Mouse (Mus musculus) embryonic facial prominence, embryonic 15.5 days (tissue): ENCODE results near the gene Olfr781. TPM values are rescaled to one million over a fixed set of nuclear protein-coding genes. Genes with fewer than 3 reads are reported as not detected.
"Not testable (repeated sequence)": the region's sequence is repeated elsewhere in the genome, so short reads cannot be mapped to it uniquely, and the experiment has no call there.

Experiments
- ATAC-seq: fragments of 200-750 bp; cut with Nextera tagmentation; 2 replicates; pipeline ENCODE4 v1.8.0; 2017; ENCODE audit warnings: low read depth, moderate TSS enrichment; ENCODE audit not compliant: insufficient number of reproducible peaks, low FRiP score, low TSS enrichment
- H3K27ac ChIP-seq: fragments of 300-500 bp; sonication (generic); replicated peaks from 2 replicates; pipeline ENCODE4 v1.5.1; 2015; ENCODE audit warnings: mild to moderate bottlenecking, inconsistent platforms
- H3K27me3 ChIP-seq: fragments of 300-500 bp; sonication (generic); 2 replicates; pipeline ENCODE4 v1.6.1; 2015; ENCODE audit warnings: inconsistent platforms
- H3K36me3 ChIP-seq: fragments of 300-500 bp; sonication (generic); 2 replicates; pipeline ENCODE4 v1.6.1; 2015; ENCODE audit warnings: mild to moderate bottlenecking, inconsistent platforms
- H3K4me1 ChIP-seq: fragments of 300-500 bp; sonication (generic); 2 replicates; pipeline ENCODE4 v1.6.1; 2015; ENCODE audit warnings: inconsistent platforms
- H3K4me2 ChIP-seq: fragments of 300-500 bp; sonication (generic); replicated peaks from 2 replicates; pipeline ENCODE4 v1.6.1; 2015; ENCODE audit warnings: mild to moderate bottlenecking, inconsistent platforms
- H3K4me3 ChIP-seq: fragments of 300-500 bp; sonication (generic); replicated peaks from 2 replicates; pipeline ENCODE4 v1.5.1; 2015; ENCODE audit warnings: mild to moderate bottlenecking, inconsistent platforms
- H3K9ac ChIP-seq: fragments of 300-500 bp; sonication (generic); 2 replicates; pipeline ENCODE4 v1.6.1; 2015; ENCODE audit warnings: inconsistent platforms
- H3K9me3 ChIP-seq: fragments of 300-500 bp; sonication (generic); replicated peaks from 2 replicates; pipeline ENCODE4 v1.6.1; 2016; ENCODE audit warnings: inconsistent platforms
- WGBS: fragments of 180-500 bp; shearing (Covaris S2); methylation state at CpG from one replicate; pipeline ENCODE4 v1.1.7; 2015; 5-methylcytosine and 5-hydroxymethylcytosine counted together
- polyA plus RNA-seq: library from polyadenylated mRNA; unstranded; fragments of >200 nt; fragmentation: Nextera tagmentation; extraction: Ambion mirVana; gene quantifications from 2 replicates; pipeline ENCODE4 v1.2.1, GENCODE M21; 2015

The Olfr781 gene
- polyA plus RNA-seq: 0.17 TPM in 1 of 2 replicates, not detected in the other

DNA sequence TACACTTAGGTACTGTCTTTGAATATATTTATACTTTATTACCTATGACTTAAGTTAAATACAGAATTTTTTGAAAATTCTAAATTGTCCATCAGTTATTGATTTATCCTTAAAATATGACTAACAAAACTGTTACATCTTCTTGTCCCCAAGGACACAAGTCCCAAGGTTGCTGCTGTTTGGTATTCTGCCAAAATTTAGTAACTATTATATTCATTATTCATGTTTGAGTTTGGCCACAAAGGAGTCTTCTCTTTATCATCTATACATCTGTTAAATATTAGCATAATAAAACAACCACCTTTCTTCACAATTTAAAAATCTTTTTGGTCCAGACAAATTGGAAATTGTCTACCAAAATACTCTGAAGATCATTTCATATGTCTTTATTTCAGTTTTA lies at the start of gene Olfr781:
Olfr781 (plus strand) TSS at position 301 of the 400 bp plus-strand sequence.
- Histone ChIP-seq H3K9me3 (no peaks in the 10 kb centered on the region), H3K4me2 (no peak within 1 kb of the TSS), H3K36me3 (no peaks in the 10 kb centered on the region), H3K4me3 (no peak within 1 kb of the TSS), H3K27me3 (no peaks in the 10 kb centered on the region), H3K27ac (no peak within 1 kb of the TSS), H3K4me1 (no peaks in the 10 kb centered on the region), H3K9ac (no peak within 1 kb of the TSS)
- ATAC-seq: no peak

- H3K9me3 ChIP-seq, H3K9ac ChIP-seq, H3K4me3 ChIP-seq, ATAC-seq, H3K27ac ChIP-seq, H3K4me2 ChIP-seq, H3K36me3 ChIP-seq, H3K4me1 ChIP-seq, H3K27me3 ChIP-seq: not testable (repeated sequence)
- WGBS: 60% methylated on average over 1 of the region's 1 CpGs
These were observed 15.7 kb upstream of the Olfr781 start for GRCm38 (mm10) chr10:129312973-129313372.

DNA sequence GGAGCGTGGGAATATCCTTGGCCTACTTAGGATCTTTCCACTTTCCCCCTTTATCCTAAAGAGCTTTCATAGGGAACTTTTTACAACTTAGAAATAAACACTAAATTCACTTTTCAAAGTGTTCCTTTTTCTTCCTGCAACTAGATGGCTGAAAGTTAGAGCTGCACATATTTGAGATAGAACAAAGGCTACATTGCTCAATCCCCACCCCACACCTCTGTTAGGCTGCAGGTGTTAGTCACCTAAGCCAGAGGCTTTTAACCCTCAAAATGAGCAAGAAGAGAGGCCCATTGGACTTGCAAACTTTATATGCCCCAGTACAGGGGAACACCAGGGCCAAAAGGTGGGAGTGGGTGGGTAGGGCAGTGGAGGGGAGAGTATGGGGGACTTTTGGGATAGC lies 15.1 kb upstream of the Olfr781 start:
- H3K4me3 ChIP-seq, H3K27me3 ChIP-seq, ATAC-seq, H3K4me2 ChIP-seq, H3K4me1 ChIP-seq, H3K27ac ChIP-seq, H3K9ac ChIP-seq, H3K9me3 ChIP-seq, H3K36me3 ChIP-seq: not testable (repeated sequence)
- 60% methylated on average over 1 of the region's 1 CpGs for WGBS

- no peaks in the 10 kb centered on the region for H3K9me3 ChIP-seq
- no peak within 1 kb of the TSS for H3K27ac ChIP-seq
- no peaks in the 10 kb centered on the region for H3K4me1 ChIP-seq
- no peaks in the 10 kb centered on the region for H3K27me3 ChIP-seq
- H3K4me2 ChIP-seq: no peak within 1 kb of the TSS
- WGBS: 74% methylated on average over 3 of the region's 3 CpGs
- no peak within 1 kb of the TSS for H3K4me3 ChIP-seq
- H3K36me3 ChIP-seq: no peaks in the 10 kb centered on the region
- ATAC-seq: no peak
- no peak within 1 kb of the TSS for H3K9ac ChIP-seq
These were observed 10.8 kb upstream of the Olfr781 start, which contains the start of gene Olfr780 for GRCm38 (mm10) chr10:129317817-129318216. TSS of gene Olfr780 (plus strand) at chr10:129318117.

DNA sequence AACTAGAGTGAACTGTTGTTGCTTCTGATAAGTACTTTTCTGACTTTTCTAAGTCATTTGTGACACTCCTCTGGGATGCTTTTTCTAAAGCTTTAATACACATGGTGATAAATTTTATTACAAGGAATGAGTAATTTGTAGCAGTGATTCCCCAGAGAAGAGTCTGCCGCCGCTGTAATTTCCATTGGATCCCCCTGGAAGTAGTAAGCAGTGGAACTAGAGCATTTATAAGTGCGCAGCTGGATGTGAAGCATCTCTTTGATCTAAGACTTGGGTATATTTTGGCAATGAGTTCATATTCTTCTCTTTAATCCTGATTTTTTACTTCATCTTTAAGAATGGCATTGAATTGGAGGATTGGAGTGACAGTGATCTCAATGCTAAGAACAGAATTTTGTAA lies 19.9 kb downstream of the Olfr781 start, which contains the start of gene Olfr782:
Olfr782 (plus strand) TSS at position 301 of the 400 bp plus-strand sequence.
- H3K9ac ChIP-seq: no peak within 1 kb of the TSS
- ATAC-seq: no peak
- H3K27ac ChIP-seq: no peak within 1 kb of the TSS
- H3K27me3 ChIP-seq: no peaks in the 10 kb centered on the region
- no peaks in the 10 kb centered on the region for H3K36me3 ChIP-seq
- 87% methylated on average over 3 of the region's 3 CpGs for WGBS
- H3K9me3 ChIP-seq: no peaks in the 10 kb centered on the region
- H3K4me3 ChIP-seq: no peak within 1 kb of the TSS
- H3K4me1 ChIP-seq: no peaks in the 10 kb centered on the region
- no peak within 1 kb of the TSS for H3K4me2 ChIP-seq

DNA sequence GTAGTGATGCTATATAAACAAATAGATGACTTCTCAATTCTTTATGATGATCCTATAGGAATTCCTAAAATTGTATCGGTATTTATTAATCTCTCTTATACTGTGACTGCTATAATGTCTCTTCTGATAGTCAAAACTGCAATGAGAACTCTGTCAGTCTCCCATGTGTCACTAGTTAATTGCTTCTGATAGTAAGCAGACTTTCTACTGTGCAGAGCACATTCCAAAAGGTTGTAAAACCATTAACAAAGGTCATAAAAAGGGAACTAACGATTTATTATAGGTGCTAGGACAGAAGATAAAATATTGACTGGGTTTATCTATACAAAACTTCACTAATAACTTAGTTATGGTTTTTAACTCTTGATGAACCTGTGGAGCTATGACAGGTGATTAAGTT lies 23.8 kb downstream of the Olfr781 start:
- not testable (repeated sequence) for H3K36me3 ChIP-seq, H3K9me3 ChIP-seq, H3K27me3 ChIP-seq, H3K27ac ChIP-seq, H3K4me2 ChIP-seq, H3K4me1 ChIP-seq, ATAC-seq, H3K4me3 ChIP-seq, H3K9ac ChIP-seq
- WGBS: 79% methylated on average over 2 of the region's 2 CpGs

- H3K27me3 ChIP-seq, H3K4me3 ChIP-seq, H3K9ac ChIP-seq, H3K36me3 ChIP-seq, H3K4me2 ChIP-seq, H3K27ac ChIP-seq, ATAC-seq, H3K4me1 ChIP-seq, H3K9me3 ChIP-seq: not testable (repeated sequence)
- whole genome bisulfite sequencing: 76% methylated on average over 4 of the region's 4 CpGs
These were observed 27.8 kb downstream of the Olfr781 start for GRCm38 (mm10) chr10:129356496-129356895.

GRCm38 (mm10) chr10:129357307-129357706 lies 28.7 kb downstream of the Olfr781 start:
- Histone ChIP-seq H3K4me2 (no peak overlapping the region), H3K4me1 (no peaks in the 10 kb centered on the region), H3K27ac (no peak overlapping the region), H3K36me3 (no peaks in the 10 kb centered on the region), H3K9me3 (no peaks in the 10 kb centered on the region), H3K9ac (no peak overlapping the region), H3K27me3 (no peaks in the 10 kb centered on the region), H3K4me3 (no peak overlapping the region)
- WGBS: 55% methylated on average over 5 of the region's 5 CpGs
- ATAC-seq: no peak

DNA sequence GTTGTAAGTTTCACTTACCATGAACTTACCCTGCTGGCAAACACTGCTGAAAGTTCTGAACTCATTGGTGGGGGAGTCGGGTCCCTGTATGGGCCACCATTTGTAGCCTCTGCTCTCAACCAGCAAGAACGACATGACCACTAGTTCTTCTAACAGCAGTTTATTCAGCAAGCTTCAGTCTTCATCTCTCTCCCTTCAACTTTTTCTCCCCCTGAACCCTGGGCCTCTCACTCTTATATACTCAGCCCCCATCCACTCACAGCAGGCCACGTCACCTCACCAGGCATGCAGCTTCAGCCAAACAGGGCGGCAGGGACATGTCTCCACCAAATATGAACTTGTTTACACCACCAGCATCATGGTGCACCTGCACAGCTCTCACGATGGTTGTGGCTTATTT lies 45.4 kb downstream of the Olfr781 start:
- not testable (repeated sequence) for H3K27me3 ChIP-seq, H3K27ac ChIP-seq, H3K9ac ChIP-seq, H3K4me3 ChIP-seq, H3K36me3 ChIP-seq, H3K4me1 ChIP-seq, H3K9me3 ChIP-seq, H3K4me2 ChIP-seq, ATAC-seq
- WGBS: 90% methylated on average over 5 of the region's 5 CpGs

Other genes with a start within 250 kb of the Olfr781 start
- not detected in 2 replicates for gene Olfr767, start 245.9 kb upstream of the Olfr781 start, polyA plus RNA-seq
- gene Olfr768, start 229.5 kb upstream of the Olfr781 start, polyA plus RNA-seq: 0.03 TPM in 1 of 2 replicates, not detected in the other
- not detected in 2 replicates for gene Olfr769, start 211.0 kb upstream of the Olfr781 start, polyA plus RNA-seq
- not detected in 2 replicates for gene Olfr770, start 189.9 kb upstream of the Olfr781 start, polyA plus RNA-seq
- gene Olfr771, start 164.1 kb upstream of the Olfr781 start, polyA plus RNA-seq: not detected in 2 replicates
- gene Olfr772, start 150.9 kb upstream of the Olfr781 start, polyA plus RNA-seq: not detected in 2 replicates
- not detected in 2 replicates for gene Olfr773, start 141.4 kb upstream of the Olfr781 start, polyA plus RNA-seq
- gene Olfr774, start 92.7 kb upstream of the Olfr781 start, polyA plus RNA-seq: not detected in 2 replicates
- not detected in 2 replicates for gene Olfr775, start 80.4 kb upstream of the Olfr781 start, polyA plus RNA-seq
- not detected in 2 replicates for gene Olfr776, start 69.7 kb upstream of the Olfr781 start, polyA plus RNA-seq
- gene Olfr777, start 57.4 kb upstream of the Olfr781 start, polyA plus RNA-seq: not detected in 2 replicates
- gene Olfr780, start 10.7 kb upstream of the Olfr781 start, polyA plus RNA-seq: not detected in 2 replicates
- 0.19 TPM in 1 of 2 replicates, not detected in the other for gene Olfr782, start 20.0 kb downstream of the Olfr781 start, polyA plus RNA-seq
- gene Olfr784, start 55.2 kb downstream of the Olfr781 start, polyA plus RNA-seq: 0.07 TPM in 1 of 2 replicates, not detected in the other
- gene Olfr785, start 76.6 kb downstream of the Olfr781 start, polyA plus RNA-seq: not detected in 2 replicates
- 0.17 TPM in 1 of 2 replicates, not detected in the other for gene Olfr786, start 98.5 kb downstream of the Olfr781 start, polyA plus RNA-seq
- gene Olfr787, start 133.0 kb downstream of the Olfr781 start, polyA plus RNA-seq: not detected in 2 replicates
- not detected in 2 replicates for gene Olfr788, start 142.1 kb downstream of the Olfr781 start, polyA plus RNA-seq
- 0.05 TPM in 1 of 2 replicates, not detected in the other for gene Olfr789, start 155.9 kb downstream of the Olfr781 start, polyA plus RNA-seq
- not detected in 2 replicates for gene Olfr790, start 169.6 kb downstream of the Olfr781 start, polyA plus RNA-seq
- gene Olfr791, start 192.9 kb downstream of the Olfr781 start, polyA plus RNA-seq: 0.07 and 0.21 TPM in 2 replicates
- 0.24 TPM in 1 of 2 replicates, not detected in the other for gene Olfr792, start 210.3 kb downstream of the Olfr781 start, polyA plus RNA-seq
- not detected in 2 replicates for gene Olfr794, start 238.8 kb downstream of the Olfr781 start, polyA plus RNA-seq